Mouse (Mus musculus) lung, postnatal 0 days (tissue): ENCODE measurements around the gene Mindy1.
A peak's percentile ranks its signal among the peaks of the same experiment; 100 is the strongest.

ENCODE experiments used
- CTCF ChIP-seq: IDR thresholded peaks from 2 replicates; pipeline ENCODE4 v1.5.1; 2016; ENCODE audit warnings: antibody characterized with exemption, mild to moderate bottlenecking
- EP300 ChIP-seq: IDR thresholded peaks from 2 replicates; pipeline ENCODE4 v1.6.1; 2016; ENCODE audit warnings: antibody characterized with exemption, mild to moderate bottlenecking, control low read depth

DNA sequence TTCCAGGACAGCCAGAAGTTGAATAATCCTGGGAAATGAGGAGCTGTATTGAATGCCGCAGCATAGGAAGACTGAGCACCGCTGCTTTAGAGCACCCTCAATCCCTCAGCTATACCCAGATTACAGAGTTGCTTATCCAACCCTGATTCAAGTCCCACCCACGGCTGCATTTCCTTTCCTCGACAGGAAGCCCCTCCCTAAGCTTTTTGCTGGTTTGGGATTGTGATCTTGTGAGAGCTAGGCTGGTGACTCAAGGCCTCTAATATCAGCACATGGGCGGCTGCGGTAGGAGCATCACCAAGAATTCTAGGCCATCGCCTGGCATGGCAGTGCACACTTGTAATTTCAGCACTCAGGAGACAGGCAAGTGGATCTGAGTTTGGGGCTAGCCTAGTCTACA is 5.4 kb downstream of the Mindy1 start:
- TF ChIP-seq CTCF (no peak), EP300 (peak; percentile 64)
